Mouse (Mus musculus) liver, embryonic 13.5 days (tissue): Measurements from ENCODE around the gene Tmem267. TPM values are rescaled to one million over a fixed set of nuclear protein-coding genes. Genes with fewer than 3 reads are reported as not detected.
A peak's percentile ranks its signal among the peaks of the same experiment; 100 is the strongest.
"Not testable (repeated sequence)": the region's sequence is repeated elsewhere in the genome, so short reads cannot be mapped to it uniquely, and the experiment has no call there.

Experiments used
- ATAC-seq: fragments of 200-750 bp; cut with Nextera tagmentation; 2 replicates; pipeline ENCODE4 v1.8.0; 2017; ENCODE audit warnings: low read depth, mild to moderate bottlenecking, moderate number of reproducible peaks, moderate library complexity
- DNase-seq: peaks from one replicate; pipeline ENCODE4 v3.0.0; 2022
- H3K27ac ChIP-seq: fragments of 300-500 bp; sonication (generic); 2 replicates; pipeline ENCODE4 v1.5.1; 2015; ENCODE audit warnings: moderate library complexity, mild to moderate bottlenecking, inconsistent platforms
- H3K27me3 ChIP-seq: fragments of 300-500 bp; sonication (generic); 2 replicates; pipeline ENCODE4 v1.6.1; 2015; ENCODE audit warnings: mild to moderate bottlenecking, inconsistent platforms
- H3K36me3 ChIP-seq: fragments of 300-500 bp; sonication (generic); 2 replicates; pipeline ENCODE4 v1.6.1; 2015; ENCODE audit warnings: mild to moderate bottlenecking, inconsistent platforms
- H3K4me1 ChIP-seq: fragments of 300-500 bp; sonication (generic); replicated peaks from 2 replicates; pipeline ENCODE4 v1.6.1; 2015; ENCODE audit warnings: inconsistent platforms
- H3K4me2 ChIP-seq: fragments of 300-500 bp; sonication (generic); 2 replicates; pipeline ENCODE4 v1.6.1; 2015; ENCODE audit warnings: inconsistent platforms, mild to moderate bottlenecking, moderate library complexity
- H3K4me3 ChIP-seq: fragments of 300-500 bp; sonication (generic); replicated peaks from 2 replicates; pipeline ENCODE4 v1.5.1; 2015; ENCODE audit warnings: mild to moderate bottlenecking, inconsistent platforms
- H3K9ac ChIP-seq: fragments of 300-500 bp; sonication (generic); 2 replicates; pipeline ENCODE4 v1.6.1; 2015; ENCODE audit warnings: mild to moderate bottlenecking, inconsistent platforms
- H3K9me3 ChIP-seq: fragments of 300-500 bp; sonication (generic); replicated peaks from 2 replicates; pipeline ENCODE4 v1.6.1; 2016; ENCODE audit warnings: inconsistent platforms
- WGBS: fragments of 180-500 bp; shearing (Covaris S2); methylation state at CpG from one replicate; pipeline ENCODE4 v1.1.7; 2015; ENCODE audit not compliant: insufficient replicate concordance; 5-methylcytosine and 5-hydroxymethylcytosine counted together
- polyA plus RNA-seq: library from polyadenylated mRNA; unstranded; fragments of >200 nt; fragmentation: Nextera tagmentation; extraction: Ambion mirVana; gene quantifications from 2 replicates; pipeline ENCODE4 v1.2.1, GENCODE M21; 2015

Tmem267 gene
- 0.45 and 0.86 TPM in 2 replicates for polyA plus RNA-seq

DNA sequence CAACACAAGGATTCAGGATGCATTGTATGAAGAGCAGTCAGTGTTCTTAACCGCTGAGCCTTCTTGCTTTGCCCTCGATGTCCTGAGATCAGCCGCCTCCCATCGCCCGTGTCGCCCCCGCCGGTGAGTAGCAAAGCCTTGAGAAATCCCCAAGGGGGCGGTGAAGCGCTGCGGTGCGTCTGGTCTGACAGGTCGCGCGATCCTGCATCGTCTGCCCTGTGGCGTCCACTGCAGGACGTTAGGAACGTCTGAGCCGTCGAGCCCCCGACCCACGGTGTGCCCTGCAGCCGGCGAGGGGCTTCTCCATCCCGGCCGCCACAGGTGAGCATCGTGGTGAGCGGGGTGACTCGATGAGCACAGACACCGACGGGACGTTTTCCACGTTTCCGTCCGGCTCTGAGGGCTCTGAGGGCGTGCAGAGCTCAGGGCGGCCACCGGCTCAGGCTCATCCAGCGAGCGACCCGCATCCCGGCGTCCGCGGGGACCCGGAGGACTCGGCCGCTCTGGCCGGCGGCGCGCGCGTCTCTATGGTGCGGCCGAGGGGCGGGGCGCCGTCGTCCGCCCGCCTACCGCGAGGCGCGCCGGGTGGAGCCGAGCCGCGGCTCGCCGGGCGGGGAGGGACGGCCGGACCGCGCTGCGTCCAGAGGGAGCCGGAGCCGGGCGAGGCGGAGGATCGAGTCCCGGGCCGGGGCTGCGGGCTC, at the start of gene Tmem267, which contains the start of gene 3110070M22Rik:
Tmem267 (plus strand) TSS at position 160 of the 701 bp plus-strand sequence.
3110070M22Rik (minus strand) TSS at position 504 of the 701 bp plus-strand sequence.
- Histone ChIP-seq H3K27me3 (no peaks in the 10 kb centered on the region), H3K9me3 (peaks cover 15% of the 10 kb centered on the region), H3K4me3 (no peak within 1 kb of the TSS), H3K4me1 (no peaks in the 10 kb centered on the region), H3K27ac (no peak within 1 kb of the TSS), H3K36me3 (peaks cover 18% of the 10 kb centered on the region), H3K9ac (peak within 1 kb of the TSS; percentile 63), H3K4me2 (no peak within 1 kb of the TSS)
- ATAC-seq (no peak), DNase-seq (peak; percentile 73)
- 76% methylated on average over 87 of the region's 87 CpGs for WGBS

DNA sequence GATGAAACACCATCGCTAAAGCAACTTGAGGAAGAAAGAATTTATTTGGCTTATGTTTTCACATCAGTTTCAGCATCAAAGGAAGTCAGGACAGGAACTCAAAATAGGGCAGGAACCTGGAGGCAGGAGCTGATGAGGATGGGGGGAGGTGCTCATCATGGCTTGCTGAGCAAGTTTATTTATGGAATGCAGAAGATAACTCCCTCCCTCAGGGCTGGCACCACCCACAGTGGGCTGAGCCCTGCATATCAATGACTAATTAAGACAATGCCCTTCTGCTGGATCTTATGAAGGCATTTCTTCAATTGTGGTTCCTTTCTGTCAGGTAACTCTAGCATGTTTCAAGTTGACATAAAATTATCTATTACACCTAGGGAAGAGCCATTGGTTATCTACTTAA, 45.6 kb upstream of the Tmem267 start:
- H3K4me3 ChIP-seq, result no peak overlapping the region
- H3K9ac ChIP-seq, result no peak overlapping the region
- H3K27ac ChIP-seq, result no peak overlapping the region
- H3K4me2 ChIP-seq, result no peak overlapping the region
- H3K27me3 ChIP-seq, result no peaks in the 10 kb centered on the region
- ATAC-seq, result peak; percentile 85
- no peaks in the 10 kb centered on the region for H3K9me3 ChIP-seq
- WGBS, result 75% methylated on average over 1 of the region's 1 CpGs
- no peak for DNase-seq
- H3K4me1 ChIP-seq, result peaks cover 6% of the 10 kb centered on the region
- H3K36me3 ChIP-seq, result peaks cover 52% of the 10 kb centered on the region

DNA sequence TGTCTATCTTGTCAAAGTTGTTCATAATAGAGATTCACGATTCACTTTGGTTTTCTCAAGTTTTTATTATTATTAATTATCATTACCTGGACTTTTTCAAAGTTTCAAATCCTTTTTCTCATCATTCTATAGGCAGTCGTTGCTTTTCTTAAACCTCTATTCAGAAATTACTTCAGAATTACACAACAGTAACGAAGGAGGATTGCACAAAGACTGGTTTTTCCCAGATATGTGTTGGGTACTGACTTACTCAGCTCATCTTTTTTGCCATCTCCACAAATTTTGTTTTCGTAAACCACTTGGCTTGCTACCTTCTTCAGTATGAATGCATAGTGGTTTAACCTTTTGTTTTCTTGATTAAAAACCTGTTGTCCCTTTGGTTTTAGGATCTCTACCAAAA, 34.3 kb upstream of the Tmem267 start:
- Histone ChIP-seq H3K27ac (no peak overlapping the region), H3K27me3 (no peaks in the 10 kb centered on the region), H3K9ac (no peak overlapping the region), H3K4me1 (no peaks in the 10 kb centered on the region), H3K9me3 (no peaks in the 10 kb centered on the region), H3K36me3 (peaks cover 48% of the 10 kb centered on the region), H3K4me3 (no peak overlapping the region), H3K4me2 (no peak overlapping the region)
- WGBS, result 78% methylated on average over 4 of the region's 4 CpGs
- DNase-seq (no peak), ATAC-seq (no peak)

DNA sequence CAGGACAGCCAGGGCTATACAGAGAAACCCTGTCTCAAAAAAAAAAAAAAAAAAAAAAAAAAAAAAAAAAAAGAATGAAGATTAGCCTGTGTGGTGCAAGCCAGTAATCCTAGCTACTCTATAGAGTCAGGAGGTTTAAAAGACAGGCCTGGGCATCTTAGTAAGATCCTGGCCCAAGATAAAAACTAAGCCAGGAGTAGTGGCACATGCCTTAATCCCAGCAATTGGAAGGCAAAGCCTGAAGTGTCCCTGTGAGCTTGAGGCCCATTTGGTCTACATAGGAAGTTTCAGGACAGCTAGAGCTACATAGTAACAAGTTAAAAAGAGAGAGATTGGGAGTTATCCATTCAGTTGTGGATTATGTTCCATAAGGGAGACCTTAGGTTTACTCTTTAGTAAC, 32.8 kb upstream of the Tmem267 start:
- H3K36me3 ChIP-seq, result peaks cover 43% of the 10 kb centered on the region
- no peak overlapping the region for H3K4me2 ChIP-seq
- no peak overlapping the region for H3K27ac ChIP-seq
- no peak for ATAC-seq
- no peak for DNase-seq
- H3K9me3 ChIP-seq, result no peaks in the 10 kb centered on the region
- no peaks in the 10 kb centered on the region for H3K4me1 ChIP-seq
- H3K9ac ChIP-seq, result no peak overlapping the region
- H3K27me3 ChIP-seq, result no peaks in the 10 kb centered on the region
- no peak overlapping the region for H3K4me3 ChIP-seq

DNA sequence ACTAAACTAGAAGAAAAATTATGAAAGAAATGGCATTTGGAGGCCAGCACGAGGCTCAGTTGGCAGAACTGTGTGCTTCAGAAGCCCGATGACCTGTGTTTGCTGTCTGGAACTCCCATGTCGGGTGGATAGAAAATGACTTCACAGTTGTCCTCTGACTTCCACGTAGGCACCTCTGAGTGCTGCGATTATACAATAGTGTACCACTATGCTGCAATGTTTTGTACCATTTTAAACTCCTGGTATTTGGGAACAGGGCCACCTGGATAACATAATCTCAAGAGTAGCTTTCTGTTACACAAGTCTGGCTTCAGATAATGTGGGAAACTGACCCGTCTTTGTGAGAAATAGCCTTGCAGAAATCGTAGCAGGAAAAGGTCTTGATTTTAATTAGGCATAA, 31.5 kb upstream of the Tmem267 start:
- Histone ChIP-seq H3K9me3 (no peaks in the 10 kb centered on the region), H3K4me1 (no peaks in the 10 kb centered on the region), H3K4me2 (no peak overlapping the region), H3K9ac (no peak overlapping the region), H3K27ac (no peak overlapping the region), H3K36me3 (peaks cover 31% of the 10 kb centered on the region), H3K4me3 (no peak overlapping the region), H3K27me3 (no peaks in the 10 kb centered on the region)
- DNase-seq, result no peak
- no peak for ATAC-seq
- WGBS, result 83% methylated on average over 7 of the region's 7 CpGs

DNA sequence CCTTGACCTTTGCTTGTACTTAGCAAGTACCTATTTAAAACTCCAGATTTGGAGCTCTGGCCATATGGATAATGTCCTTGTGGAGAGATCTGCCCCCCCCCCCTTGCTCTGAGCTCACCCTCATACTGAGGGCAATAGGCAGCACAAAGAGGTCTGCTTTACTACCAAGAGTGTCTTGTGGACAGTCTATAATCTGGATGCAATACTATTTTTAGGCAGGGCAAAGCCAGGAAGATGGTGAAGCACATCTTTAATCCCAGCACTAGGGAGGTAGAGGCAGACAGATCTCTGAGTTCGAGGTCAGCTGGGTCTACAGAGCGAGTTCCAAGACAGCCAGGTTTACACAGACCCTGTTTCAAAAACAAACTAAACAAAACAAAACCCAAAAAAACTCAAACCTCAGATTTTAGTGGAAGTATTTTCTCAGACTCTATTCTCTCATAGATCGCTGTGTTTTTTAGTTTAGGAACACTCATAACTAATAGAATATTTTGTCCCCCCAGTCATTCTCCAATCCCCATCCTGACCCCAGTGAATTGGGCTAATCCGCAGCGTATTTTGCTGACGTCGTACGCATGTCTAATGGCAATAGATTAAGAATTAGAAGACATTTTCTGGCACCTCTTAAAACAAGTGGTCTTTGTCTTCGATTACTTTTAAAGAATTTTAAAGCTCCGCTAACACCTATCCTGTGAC, 25.8 kb upstream of the Tmem267 start:
- Histone ChIP-seq H3K4me3 (peak overlapping the region; percentile 78), H3K4me1 (peaks cover 21% of the 10 kb centered on the region), H3K9me3 (no peaks in the 10 kb centered on the region), H3K27ac (peak overlapping the region; percentile 79), H3K4me2 (peak overlapping the region; percentile 76), H3K36me3 (peaks cover 24% of the 10 kb centered on the region), H3K27me3 (no peaks in the 10 kb centered on the region), H3K9ac (peak overlapping the region; percentile 83)
- ATAC-seq (peak; percentile 75), DNase-seq (no peak)
- 7% methylated on average over 10 of the region's 10 CpGs for WGBS

DNA sequence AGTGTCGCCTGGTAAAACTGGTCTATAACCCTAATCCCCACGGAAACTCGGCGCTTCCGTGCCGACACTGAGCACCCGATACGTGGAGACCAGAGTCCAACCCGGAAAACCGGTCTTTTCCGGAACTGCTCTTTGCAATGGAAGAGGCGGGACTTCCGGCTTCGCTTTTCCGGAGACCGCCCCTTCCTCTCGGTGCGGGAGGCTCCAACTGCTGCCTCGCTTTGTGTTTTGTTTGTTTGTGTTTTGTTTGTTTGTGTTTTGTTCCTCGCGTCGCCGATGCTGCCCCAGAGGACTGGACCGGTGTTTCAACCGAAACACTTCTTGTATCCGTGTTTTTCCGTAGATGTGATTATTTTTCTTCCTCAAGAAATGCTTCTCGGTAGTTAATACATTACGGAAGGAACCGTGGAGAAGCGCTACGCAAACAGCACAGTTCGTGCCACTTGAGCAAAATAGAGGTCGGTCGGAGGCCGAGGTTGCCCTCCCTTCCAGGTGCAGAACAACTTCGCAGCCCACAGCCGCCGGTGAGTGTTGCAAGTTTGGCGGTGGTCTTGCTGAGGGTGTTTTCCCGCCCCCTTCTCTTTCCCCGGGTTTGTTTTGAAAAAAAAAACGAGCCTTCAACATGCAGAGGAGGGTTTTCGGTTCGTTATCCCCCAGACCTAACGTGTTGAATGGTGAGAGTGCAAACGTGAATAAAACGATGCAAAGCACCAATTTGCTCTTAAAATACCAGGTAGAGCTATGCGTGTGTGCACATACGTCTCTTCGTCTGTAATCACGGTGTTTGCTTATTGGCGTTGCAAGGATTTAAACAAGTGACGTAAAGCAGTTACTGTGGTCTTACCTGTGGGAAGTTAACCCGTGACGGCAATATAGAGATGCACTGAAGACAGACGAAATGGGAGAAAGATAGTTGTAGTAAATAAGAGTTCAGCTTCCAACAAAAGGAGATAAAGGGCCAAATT, 25.0 kb upstream of the Tmem267 start, which contains the start of gene 4833420G17Rik:
4833420G17Rik (plus strand) TSS at position 173 of the 965 bp plus-strand sequence.
- Histone ChIP-seq H3K36me3 (peaks cover 30% of the 10 kb centered on the region), H3K4me1 (peaks cover 21% of the 10 kb centered on the region), H3K27me3 (no peaks in the 10 kb centered on the region), H3K4me2 (peak within 1 kb of the TSS; percentile 76), H3K9ac (peak within 1 kb of the TSS; percentile 83), H3K9me3 (no peaks in the 10 kb centered on the region), H3K27ac (peak within 1 kb of the TSS; percentile 79), H3K4me3 (peak within 1 kb of the TSS; percentile 78)
- peak; percentile 85 for DNase-seq
- WGBS, result 6% methylated on average over 57 of the region's 57 CpGs
- peak; percentile 99 for ATAC-seq

DNA sequence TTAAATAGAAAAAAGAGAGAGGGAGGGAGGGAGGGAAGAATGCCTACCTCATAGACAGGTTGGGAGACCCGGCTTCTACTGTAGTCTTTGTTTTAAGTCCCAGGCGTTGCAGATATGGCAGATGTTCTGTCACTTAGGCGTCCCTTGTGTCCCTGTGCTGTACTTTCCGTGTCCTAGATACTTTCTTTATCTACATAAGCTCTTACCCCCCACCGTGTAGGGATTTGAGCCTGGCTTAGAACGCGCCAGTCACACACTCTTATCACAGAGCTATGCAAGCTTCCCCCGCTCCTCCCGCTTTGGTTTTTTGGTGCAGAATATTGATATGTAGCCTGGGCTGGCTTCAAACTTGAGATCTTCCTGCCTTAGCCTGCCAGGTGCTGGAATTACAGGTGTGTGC, 11.2 kb upstream of the Tmem267 start:
- ATAC-seq, result no peak
- no peak overlapping the region for H3K4me2 ChIP-seq
- no peak overlapping the region for H3K9ac ChIP-seq
- no peak for DNase-seq
- no peaks in the 10 kb centered on the region for H3K9me3 ChIP-seq
- H3K27ac ChIP-seq, result no peak overlapping the region
- whole genome bisulfite sequencing, result 71% methylated on average over 9 of the region's 9 CpGs
- peaks cover 65% of the 10 kb centered on the region for H3K36me3 ChIP-seq
- H3K27me3 ChIP-seq, result no peaks in the 10 kb centered on the region
- H3K4me1 ChIP-seq, result no peaks in the 10 kb centered on the region
- no peak overlapping the region for H3K4me3 ChIP-seq

DNA sequence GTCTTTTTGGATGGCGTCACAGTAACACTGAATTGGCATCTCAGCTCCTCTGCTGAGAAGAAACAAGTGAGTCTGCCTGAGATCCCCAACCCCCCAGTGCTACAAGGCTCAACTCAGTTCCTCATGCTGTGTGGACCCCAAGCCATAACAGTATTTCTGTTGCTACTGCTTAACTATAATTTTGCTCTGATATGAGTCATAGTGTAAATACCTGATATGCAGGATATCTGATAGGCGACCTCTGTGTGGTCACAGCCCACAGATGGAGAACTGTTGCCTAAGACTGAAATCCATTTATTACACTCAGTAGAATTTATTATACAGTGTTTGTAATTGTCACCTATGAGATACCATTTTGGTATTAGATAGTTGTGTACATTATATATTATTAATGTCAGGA, 10.1 kb upstream of the Tmem267 start:
- 79% methylated on average over 2 of the region's 2 CpGs for WGBS
- no peak for DNase-seq
- Histone ChIP-seq H3K9me3 (no peaks in the 10 kb centered on the region), H3K9ac (no peak overlapping the region), H3K4me2 (no peak overlapping the region), H3K4me1 (no peaks in the 10 kb centered on the region), H3K4me3 (no peak overlapping the region), H3K27ac (no peak overlapping the region), H3K27me3 (no peaks in the 10 kb centered on the region), H3K36me3 (peaks cover 60% of the 10 kb centered on the region)
- ATAC-seq, result no peak

DNA sequence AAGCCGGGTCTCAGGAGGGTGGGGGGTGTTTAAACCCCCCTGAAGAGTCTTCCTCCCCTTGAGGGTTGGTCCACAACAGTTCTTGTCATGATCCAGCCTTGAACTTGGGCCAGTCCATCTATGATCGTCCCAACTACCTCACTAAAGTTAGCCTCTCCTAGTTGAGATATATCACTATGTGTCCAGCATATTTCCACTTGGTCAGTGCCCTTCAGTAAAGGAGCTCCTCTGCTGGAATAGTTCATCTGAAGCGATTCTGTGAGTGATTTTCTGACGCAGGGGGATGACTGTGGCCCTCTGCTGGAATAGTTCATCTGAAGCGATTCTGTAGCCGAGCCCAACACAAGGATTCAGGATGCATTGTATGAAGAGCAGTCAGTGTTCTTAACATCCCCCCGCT, 485 bp upstream of the Tmem267 start:
- H3K4me1 ChIP-seq, result no peaks in the 10 kb centered on the region
- WGBS, result 66% methylated on average over 7 of the region's 7 CpGs
- DNase-seq (no peak), ATAC-seq (no peak)
- peaks cover 15% of the 10 kb centered on the region for H3K9me3 ChIP-seq
- H3K36me3 ChIP-seq, result peaks cover 19% of the 10 kb centered on the region
- H3K27ac ChIP-seq, result no peak overlapping the region
- H3K27me3 ChIP-seq, result no peaks in the 10 kb centered on the region
- H3K4me2 ChIP-seq, result no peak overlapping the region
- H3K9ac ChIP-seq, result no peak overlapping the region
- H3K4me3 ChIP-seq, result no peak overlapping the region

DNA sequence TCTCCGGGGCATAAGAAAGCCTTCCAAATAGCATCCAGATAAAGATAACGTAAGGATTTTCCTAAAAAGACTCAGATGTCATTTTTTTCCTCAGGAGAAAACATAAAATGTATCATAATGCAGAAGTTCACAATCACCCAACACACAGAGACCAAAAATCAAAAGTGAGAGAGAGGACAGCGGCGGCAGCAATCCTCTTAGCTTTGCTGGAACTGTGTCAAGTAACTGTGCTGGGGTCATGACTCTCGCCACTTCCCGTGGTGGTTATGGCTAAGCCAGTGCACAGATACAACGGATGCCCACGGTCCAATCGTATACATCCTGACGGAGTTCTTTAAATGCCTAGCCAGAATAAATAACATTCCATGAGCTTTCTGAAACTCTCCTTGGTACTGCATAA, 4.2 kb downstream of the Tmem267 start:
- not testable (repeated sequence) for H3K9ac ChIP-seq, H3K27ac ChIP-seq, H3K4me1 ChIP-seq, H3K36me3 ChIP-seq, ATAC-seq, H3K27me3 ChIP-seq, H3K4me2 ChIP-seq, DNase-seq, H3K4me3 ChIP-seq
- 76% methylated on average over 10 of the region's 10 CpGs for WGBS
- H3K9me3 ChIP-seq, result peaks cover 20% of the 10 kb centered on the region
